Mouse (Mus musculus) left cerebral cortex, adult 2 months (tissue): ENCODE data around the gene Ybey. TPM values are rescaled to one million over a fixed set of nuclear protein-coding genes. Genes with fewer than 3 reads are reported as not detected.

Experiments used
- DNase-seq, 2 experiments: peaks; one replicate each; pipeline ENCODE4 v3.0.0; 2021 to 2022; ENCODE audit warnings: low spot score in 2 of 2, mixed read lengths in 1 of 2; ENCODE audit errors: extremely low spot score in 1 of 2
- H3K27ac ChIP-seq: fragments of 200-600 bp; 2 replicates; pipeline ENCODE4 v1.8.1; 2022
- H3K4me3 ChIP-seq: fragments of 200-600 bp; 2 replicates; pipeline ENCODE4 v1.8.1; 2022
- CTCF ChIP-seq: fragments of 200-600 bp; IDR thresholded peaks from 2 replicates; pipeline ENCODE4 v1.8.1; 2022; ENCODE audit warnings: antibody characterized with exemption, mild to moderate bottlenecking, moderate library complexity
- intact Hi-C: fragments of 180-260 bp; cut with DNase I; formaldehyde crosslinking; loops from one replicate; pipeline ENCODE4 v1.15.1; 2025
- total RNA-seq, 2 experiments: library from RNA; stranded (reverse); gene quantifications; 2 replicates each; pipeline ENCODE4 v1.2.3; 2021

Gene Ybey
- total RNA-seq, 2 experiments from 2014 or later = 4.2 to 4.5 TPM

DNA sequence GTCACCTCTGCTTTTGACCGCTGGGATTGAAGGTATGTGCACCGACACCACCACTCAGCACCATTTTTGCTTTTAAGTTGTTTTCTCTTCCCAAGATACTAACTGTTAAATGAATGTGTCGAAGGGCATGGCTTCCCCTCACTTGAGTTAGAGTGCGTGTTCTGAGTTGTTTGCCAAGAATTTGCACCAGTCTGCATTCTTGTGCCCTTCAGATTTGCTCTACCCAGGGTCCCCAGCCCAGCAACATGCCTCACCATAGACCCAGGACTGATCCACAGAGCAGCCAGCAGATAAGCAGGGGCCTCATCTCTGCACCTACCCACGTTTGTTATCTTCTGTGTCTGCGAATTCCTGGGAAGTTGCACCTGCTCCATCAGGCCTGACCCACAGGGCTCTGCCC lies 12.6 kb upstream of the Ybey start:
- no peak for TF ChIP-seq CTCF

DNA sequence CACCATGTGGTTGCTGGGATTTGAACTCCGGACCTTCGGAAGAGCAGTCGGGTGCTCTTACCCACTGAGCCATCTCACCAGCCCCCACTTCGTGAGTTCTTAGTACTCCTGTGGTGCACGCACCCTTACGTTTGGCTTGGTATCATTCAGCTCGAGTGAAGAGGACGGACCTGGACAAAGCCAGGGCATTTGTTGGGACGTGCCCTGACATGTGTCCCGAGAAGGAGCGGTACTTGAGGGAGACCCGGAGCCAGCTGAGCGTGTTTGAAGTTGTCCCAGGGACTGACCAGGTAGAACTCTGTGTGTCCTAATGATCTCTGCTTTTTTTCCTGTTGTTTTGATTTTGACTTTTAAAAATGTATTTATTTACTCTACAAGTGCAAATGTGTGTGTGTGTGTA lies 11.9 kb upstream of the Ybey start:
- intact Hi-C loops = no loop called here
- DNase-seq = no peak
- Histone ChIP-seq H3K27ac (no peak overlapping the region), H3K4me3 (no peak overlapping the region)
- TF ChIP-seq CTCF = no peak

More for the DNA sequence above, 12.6 kb upstream of the Ybey start:
- intact Hi-C loops = no loop called here
- Histone ChIP-seq H3K27ac (no peak overlapping the region), H3K4me3 (no peak overlapping the region)
- no peak for DNase-seq

DNA sequence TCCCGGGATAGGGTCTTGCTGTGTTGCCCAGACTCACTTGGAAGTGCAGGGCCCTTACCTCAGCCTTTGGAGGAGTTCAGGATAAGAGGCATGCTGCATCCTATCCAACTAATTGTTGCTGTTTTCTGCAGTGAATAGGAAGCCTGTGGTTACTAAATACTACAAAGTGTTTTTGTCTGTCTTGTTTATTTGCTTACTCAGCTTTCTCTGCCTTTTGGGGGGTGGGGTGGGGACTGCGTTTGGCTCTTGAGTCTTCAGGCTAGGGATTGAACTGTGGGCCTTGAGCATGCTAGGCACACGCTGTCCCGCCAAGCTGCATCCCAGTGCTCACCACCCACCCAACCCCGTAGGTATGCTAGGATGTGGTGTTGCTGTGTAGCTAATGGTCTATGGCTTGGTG lies 4.8 kb upstream of the Ybey start:
- Histone ChIP-seq H3K4me3 (no peak overlapping the region), H3K27ac (no peak overlapping the region)
- no peak for TF ChIP-seq CTCF
- no peak for DNase-seq
- intact Hi-C loops = no loop called here

DNA sequence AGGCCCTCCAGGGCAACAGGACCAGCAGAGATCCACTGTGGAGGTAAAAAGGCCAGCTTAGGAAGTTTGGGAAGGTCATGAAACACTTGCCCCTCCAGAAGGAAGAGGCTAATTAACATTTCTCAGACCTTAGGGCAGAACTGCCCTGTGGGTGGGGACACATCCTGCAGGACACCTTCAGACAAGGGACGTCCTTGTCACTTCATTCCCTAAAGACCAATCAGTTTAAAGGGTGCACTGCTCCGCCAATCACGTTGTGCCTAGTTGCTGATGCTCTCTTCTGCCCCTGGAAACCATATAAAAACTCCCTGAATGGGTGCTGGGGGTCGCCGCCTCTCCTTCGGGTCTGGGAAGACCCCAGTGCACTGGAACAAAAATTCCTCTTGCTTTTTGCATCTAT lies 6.2 kb downstream of the Ybey start:
- TF ChIP-seq CTCF = no peak
- intact Hi-C loops = no loop called here
- Histone ChIP-seq H3K4me3 (no peak overlapping the region), H3K27ac (no peak overlapping the region; the same call in 1 of the 2 replicates)
- no peak for DNase-seq

DNA sequence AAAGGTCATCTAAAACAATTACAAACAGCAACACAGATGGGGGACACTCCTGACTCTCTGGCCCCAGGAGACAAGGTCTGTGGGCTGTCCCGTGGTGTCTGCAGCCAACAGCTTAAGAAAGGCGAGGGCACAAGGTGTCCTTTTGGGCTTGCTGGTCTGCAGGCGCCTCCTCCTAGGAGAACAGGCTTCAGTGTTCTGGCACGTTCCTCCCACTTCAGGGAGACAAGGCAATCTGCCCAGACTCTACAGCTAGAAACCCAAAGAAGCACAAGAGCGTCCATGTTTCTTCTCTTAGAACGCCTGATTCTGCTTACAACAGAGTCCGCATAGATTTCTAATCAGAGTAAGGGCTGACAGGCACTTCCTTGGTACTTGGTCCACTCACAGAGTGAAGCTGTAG lies 6.6 kb downstream of the Ybey start:
- peak in 1 of 2 experiments; percentile 22 for DNase-seq
- H3K4me3 ChIP-seq = no peak overlapping the region
- no peak for TF ChIP-seq CTCF
- intact Hi-C loops = no loop called here
- no peak overlapping the region; the same call in 1 of the 2 replicates for H3K27ac ChIP-seq

DNA sequence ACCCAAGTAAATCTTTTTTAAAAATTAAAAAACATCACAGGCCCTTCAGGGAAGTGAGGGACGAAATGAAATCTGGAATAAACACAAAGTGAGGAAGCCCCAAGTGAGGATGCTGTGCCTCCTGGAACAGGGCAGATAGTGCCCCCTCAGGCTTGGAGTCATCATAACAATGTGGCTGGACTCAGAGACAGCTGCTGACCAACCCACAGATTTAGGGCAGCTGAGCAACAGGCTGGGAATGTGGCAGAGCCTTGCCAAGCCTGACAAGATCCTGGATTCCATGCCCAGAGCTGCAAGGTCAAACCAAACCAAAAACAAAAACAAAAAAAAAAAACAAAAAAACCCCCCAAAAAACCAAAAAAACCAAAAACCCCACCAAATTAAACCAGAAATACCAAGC lies 7.7 kb downstream of the Ybey start:
- intact Hi-C loops = no loop called here
- TF ChIP-seq CTCF = no peak
- no peak for DNase-seq

DNA sequence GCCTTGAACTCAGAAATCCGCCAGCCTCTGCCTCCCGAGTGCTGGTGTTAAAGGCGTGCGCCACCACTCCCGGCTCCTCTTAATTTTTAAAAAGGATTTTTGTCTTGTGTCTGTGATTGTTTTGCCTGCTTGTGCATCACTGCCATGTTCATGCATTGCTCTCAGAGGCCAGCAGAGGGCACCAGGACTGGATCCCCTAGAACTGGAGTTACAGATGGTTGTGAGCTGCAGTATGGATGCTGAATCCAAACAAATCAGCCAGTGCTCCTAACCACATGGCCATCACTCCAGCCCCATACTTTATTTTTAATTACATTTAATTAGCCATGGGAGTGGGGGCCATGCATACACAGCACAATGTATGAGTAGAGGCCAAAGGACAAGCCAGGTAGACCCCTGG lies 13.6 kb downstream of the Ybey start:
- no peak overlapping the region for H3K4me3 ChIP-seq
- no peak overlapping the region for H3K27ac ChIP-seq
- peak in 1 of 2 experiments; percentile 43 for DNase-seq
- intact Hi-C loops = loop anchor here (2.0 kb wide), 1 partner anchor 280 kb away; no protein-coding TSS in a partner anchor
- peak; percentile 70 for TF ChIP-seq CTCF

More for the DNA sequence above, 7.7 kb downstream of the Ybey start:
- Histone ChIP-seq H3K4me3 (no peak overlapping the region), H3K27ac (no peak overlapping the region)

DNA sequence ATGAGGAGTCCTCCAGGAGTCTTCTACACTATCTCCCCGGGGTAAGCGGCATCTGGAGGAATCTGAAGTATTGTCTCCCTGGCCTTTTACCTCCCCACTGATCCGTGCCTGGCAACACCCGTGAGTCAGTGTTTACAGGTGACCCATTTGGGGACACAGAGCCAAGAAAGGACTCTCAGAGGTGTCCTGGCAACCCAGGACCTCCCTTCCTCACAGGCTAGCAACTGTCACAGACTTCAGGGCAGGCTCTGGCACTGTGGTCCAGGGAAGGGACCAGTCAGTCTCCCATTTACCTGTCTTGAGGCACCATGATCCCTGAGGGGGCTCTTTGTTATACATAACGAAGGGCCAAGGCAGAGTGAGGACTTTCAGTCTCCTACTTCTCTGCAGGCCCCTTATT lies 20.1 kb downstream of the Ybey start, which contains the start of gene 2610028H24Rik:
Gene 2610028H24Rik, plus strand, starts transcription at position 231 of the 400 bp plus-strand sequence.
- Histone ChIP-seq H3K27ac (no peak within 1 kb of the TSS), H3K4me3 (no peak within 1 kb of the TSS)
- intact Hi-C loops = no loop called here
- DNase-seq = no peak
- TF ChIP-seq CTCF = no peak

DNA sequence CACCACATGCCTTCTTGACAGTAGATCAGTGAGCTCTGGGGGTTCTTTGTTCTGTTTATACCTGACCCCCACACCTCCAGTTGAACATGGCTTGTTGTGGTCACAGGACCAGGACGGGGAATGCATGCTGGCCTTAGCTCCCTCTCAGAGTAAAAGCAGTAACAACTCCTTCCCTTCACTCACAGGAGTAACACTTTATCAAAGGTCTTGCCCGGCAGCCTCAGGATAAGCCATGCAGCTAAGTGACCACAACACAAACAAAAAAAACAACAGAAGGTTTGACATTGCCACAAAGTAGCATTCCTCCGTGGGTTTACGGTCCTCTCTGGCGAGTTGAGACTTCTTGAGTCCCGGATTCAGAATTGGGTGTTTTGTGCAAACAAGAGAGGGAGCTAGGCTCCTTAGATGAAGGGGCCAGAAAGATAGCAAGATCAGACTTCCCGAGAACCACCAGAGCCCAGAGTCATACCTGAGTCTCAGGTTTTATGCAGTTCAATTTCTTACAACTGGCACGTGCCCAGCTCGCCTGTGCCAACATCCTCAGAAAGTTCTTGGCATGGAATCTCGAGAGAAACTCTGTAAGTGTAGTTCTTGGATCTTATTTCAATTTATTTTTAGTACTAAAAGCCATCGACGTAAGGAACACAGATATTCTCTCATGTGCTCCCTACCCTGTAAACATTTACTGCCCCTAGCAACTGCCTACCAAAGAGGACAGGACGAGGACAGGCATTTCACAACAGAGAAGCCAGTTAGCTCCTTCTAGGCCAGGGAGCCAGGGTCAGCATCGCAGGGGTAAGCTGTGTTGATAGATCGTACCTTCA lies 21.3 kb downstream of the Ybey start:
- Histone ChIP-seq H3K27ac (no peak overlapping the region), H3K4me3 (no peak overlapping the region)
- no peak for TF ChIP-seq CTCF
- DNase-seq = no peak
- intact Hi-C loops = no loop called here

DNA sequence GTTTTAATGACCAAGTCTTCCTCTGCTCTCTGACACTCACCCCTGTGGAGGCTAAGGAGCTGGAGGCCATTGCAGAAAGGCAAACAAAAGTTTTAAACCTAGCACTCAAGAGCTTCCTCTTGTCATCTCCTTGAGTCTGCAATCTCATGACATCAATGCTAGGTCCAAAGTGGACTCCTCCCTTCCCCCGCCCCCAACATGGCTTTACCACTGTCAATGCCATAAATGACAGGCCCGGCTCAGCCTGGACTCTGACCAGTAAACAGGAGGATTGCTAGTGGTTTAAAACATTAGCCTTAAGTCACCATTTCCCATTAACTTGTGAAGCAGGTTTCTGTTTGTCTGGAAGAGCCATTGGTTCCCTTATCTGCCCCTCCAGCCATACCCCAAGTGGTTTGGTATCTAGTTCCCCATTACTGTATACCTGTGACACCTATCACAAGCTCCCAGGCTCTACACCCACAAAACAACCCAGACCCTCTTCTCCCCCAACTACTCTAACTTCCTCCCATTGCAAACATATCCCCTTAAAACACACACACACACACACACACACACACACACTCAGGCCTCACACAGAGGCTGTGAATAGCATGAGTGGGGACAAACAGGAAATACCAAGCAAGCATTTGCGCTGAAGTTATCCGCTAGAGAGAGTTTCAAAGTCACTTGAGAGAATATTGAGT lies 22.8 kb downstream of the Ybey start:
- Histone ChIP-seq H3K27ac (no peak overlapping the region), H3K4me3 (no peak overlapping the region)
- intact Hi-C loops = no loop called here
- no peak for TF ChIP-seq CTCF
- no peak for DNase-seq

DNA sequence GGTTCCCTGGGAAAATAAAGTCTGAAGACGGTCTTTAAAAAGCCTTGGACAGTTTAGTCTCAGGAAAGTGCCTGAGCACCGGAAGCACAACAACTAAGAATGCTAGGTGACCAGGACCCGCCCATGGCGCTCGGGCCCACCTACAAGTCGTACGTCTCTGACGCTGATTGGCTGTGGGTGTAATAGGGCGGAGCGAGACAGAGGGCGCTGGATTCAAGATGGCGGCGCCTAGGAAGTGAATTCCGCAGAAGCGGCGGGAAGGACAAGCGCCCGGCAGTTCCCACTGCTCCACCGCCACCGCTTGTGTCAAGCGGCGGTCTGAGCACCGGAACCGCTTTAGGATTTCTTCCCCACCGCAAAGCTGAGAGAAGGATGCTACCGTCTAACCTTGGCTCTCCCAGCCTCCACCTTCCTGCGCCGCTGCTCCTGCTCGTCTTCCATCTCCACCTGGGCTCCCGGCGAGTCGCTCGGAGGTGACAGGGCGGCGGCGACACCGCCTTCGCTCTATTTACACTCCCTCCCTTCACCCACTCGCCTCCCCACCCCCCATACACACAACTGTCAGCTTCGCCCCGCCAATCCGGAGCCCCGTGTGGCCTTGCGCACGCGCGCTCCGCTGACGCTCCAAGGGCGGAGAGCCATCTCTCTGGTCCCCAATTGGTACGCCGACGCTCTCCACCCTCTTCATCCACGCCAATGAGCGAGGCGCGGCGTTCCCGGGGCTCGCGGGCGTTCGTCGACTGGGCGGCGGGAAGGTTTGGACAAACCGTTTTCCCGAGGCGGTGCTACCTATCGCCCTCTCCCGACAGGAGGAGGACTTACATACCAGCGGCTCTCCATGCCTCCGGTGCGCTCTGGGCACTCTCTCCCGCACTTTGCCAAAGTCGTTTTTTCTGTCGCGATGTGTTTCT lies 26.5 kb downstream of the Ybey start, which contains the start of gene Pcnt:
Gene Pcnt, minus strand, starts transcription at position 609 of the 911 bp plus-strand sequence.
- peak; percentile 95 to 97 for DNase-seq
- intact Hi-C loops = loop anchor here (1.0 kb wide), 1 partner anchor 26 kb away; the partner anchor contains the start of gene Mcm3ap
- H3K4me3 ChIP-seq = peak within 1 kb of the TSS; percentile 91
- peak within 1 kb of the TSS; percentile 94 for H3K27ac ChIP-seq
- TF ChIP-seq CTCF = peak; percentile 85

DNA sequence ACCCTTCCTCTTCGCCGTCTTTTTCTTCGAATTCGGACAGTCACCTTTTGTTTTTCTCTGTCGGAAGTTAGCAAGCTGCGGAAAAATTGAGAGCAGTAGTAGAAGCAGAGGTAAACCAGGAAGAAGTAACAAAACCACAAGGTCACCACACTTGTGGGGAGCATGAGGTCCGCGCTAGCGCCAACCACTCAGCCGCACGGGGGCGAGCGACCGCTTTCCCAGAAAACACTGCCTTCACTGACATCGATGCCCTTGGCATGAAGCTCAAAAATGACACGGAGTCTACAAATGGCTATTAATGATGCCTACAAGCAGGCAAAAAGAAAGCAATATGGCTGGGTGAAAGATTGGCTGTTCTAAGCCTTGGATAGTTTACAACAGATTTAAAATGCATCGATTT lies 28.6 kb downstream of the Ybey start, which contains the start of gene AC141477.1:
Gene AC141477.1, minus strand, starts transcription at position 164 of the 400 bp plus-strand sequence.
- no peak within 1 kb of the TSS for H3K4me3 ChIP-seq
- intact Hi-C loops = no loop called here
- no peak for DNase-seq
- H3K27ac ChIP-seq = no peak within 1 kb of the TSS
- no peak for TF ChIP-seq CTCF
